Mouse (Mus musculus) thymus, postnatal 36 days (tissue): ENCODE results near the gene Nosip.
"Not testable (repeated sequence)": the region's sequence is repeated elsewhere in the genome, so short reads cannot be mapped to it uniquely, and the experiment has no call there.

ENCODE experiments used
- DNase-seq, 2 experiments: peaks; one replicate each; pipeline ENCODE4 v3.0.0; 2022; ENCODE audit warnings: mixed read lengths in 2 of 2

Nosip gene

GRCm38 (mm10) chr7:45062239-45062835 is at the start of gene Nosip, which contains the start of gene Prrg2:
Gene Nosip, plus strand, starts transcription at chr7:45062429.
Gene Prrg2, minus strand, starts transcription at chr7:45062677.
- peak; percentile 93 to 94 for DNase-seq

DNA sequence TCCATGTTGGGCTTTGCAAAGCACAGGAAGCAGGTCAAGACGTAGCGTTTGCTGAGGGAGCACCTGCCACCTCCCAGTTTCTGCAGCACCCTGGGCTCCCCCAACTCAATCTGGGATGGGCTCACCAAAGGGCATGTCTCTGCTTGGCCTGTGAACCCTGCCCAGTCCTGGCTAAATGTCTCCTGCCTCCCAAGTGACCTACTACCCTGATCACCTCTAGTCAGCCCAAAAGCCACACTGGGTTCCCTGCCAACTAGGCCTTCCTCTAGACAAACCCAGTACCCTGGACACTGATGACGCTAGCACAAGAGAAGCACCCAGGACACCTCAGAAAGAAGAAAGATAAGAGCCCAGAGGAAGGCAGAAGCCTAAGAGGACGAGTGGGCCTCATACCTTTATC is 49.4 kb upstream of the Nosip start:
- no peak for DNase-seq

- DNase-seq = no peak
These were observed 48.7 kb upstream of the Nosip start for GRCm38 (mm10) chr7:45013366-45014095.

GRCm38 (mm10) chr7:45014096-45014451 is 48.2 kb upstream of the Nosip start:
- no peak for DNase-seq

DNA sequence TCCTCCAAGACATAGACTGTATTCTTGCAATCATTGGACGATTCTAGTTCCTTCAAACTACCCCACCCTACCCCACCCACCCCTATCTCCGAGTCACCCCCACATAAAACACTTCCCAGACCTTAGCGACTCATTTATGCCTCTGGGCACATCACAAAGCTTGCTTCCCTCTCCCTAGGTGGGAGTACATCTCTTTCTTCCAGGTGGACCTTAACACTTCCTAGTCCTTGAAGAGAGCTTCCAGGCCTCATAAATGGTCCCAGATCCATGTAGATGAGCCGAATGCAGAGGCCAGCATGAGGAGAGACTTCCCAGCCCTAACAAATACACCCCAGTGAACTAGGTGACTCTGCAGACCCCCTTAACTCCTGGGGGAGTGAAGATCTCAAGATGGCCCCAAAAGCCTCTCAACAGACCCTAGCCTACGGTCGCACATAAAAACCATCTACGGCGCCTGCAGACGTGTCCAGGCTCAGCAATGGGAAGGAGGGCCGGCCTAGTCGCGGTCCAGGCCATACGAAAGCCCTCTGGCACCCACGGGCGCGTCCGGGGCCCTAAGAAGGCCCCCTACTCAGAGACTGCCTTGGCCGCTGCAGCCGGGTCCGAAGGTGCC is 46.8 kb upstream of the Nosip start:
- no peak for DNase-seq

- peak; percentile 98 to 100 for DNase-seq
These were observed 46.1 kb upstream of the Nosip start, which contains the start of gene Scaf1 for GRCm38 (mm10) chr7:45015957-45016612. Gene Scaf1, minus strand, starts transcription at chr7:45016363.

DNA sequence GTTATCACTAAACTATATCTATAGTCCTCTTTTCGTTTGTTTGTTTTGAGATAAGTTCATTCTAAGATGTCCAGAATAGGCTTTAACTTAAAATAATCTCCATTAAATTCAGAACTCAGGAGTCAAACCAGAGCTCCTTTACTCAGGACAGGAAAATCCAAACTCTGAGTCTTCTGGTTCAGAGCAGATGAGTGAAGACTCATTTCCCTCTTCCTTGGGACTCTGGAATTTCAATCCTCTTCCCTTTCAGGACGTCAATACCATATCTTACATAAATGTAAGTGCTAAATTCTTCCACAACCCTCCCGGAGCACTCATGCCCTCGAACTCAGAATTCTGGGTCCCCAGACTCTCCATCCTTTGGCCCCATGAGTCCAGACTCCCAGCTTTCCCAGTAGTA is 45.5 kb upstream of the Nosip start:
- no peak for DNase-seq

- DNase-seq = peak; percentile 76 to 84
These were observed 44.8 kb upstream of the Nosip start, which contains the start of gene Rras for GRCm38 (mm10) chr7:45017242-45018061. Gene Rras, plus strand, starts transcription at chr7:45017961.

GRCm38 (mm10) chr7:45019031-45019571 is 43.1 kb upstream of the Nosip start:
- no peak for DNase-seq

DNA sequence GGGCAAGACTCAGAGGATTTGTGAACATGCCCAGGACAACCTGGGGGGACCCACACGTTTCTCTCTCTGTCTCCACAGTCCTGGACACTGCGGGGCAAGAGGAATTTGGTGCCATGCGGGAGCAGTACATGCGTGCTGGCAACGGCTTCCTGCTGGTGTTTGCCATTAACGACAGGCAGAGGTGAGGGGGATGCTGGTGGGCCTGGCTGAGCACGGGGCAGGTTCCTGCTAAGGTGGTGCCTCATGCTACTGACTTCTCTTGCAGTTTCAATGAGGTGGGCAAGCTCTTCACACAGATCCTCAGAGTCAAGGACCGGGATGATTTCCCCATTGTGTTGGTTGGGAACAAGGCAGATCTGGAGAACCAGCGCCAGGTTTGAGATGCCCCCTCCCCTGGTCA is 42.0 kb upstream of the Nosip start:
- DNase-seq = no peak

DNA sequence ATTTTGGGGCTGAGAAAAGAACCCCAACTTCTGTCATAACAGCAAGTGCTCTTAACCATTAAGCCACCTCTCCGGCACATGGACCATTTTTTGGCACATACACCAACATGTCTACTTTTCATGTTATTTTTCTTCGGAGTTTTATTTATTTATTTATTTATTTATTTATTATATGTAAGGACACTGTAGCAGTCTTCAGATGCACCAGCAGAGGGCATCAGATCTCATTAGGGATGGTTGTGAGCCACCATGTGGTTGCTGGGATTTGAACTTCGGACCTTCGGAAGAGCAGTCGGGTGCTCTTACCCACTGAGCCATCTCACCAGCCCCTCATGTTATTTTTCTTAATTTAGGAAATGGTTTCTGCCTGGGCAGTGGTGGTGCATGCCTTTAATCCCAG is 38.5 kb upstream of the Nosip start:
- DNase-seq = not testable (repeated sequence)

- DNase-seq = no peak
These were observed 37.7 kb upstream of the Nosip start for GRCm38 (mm10) chr7:45024281-45025248.

DNA sequence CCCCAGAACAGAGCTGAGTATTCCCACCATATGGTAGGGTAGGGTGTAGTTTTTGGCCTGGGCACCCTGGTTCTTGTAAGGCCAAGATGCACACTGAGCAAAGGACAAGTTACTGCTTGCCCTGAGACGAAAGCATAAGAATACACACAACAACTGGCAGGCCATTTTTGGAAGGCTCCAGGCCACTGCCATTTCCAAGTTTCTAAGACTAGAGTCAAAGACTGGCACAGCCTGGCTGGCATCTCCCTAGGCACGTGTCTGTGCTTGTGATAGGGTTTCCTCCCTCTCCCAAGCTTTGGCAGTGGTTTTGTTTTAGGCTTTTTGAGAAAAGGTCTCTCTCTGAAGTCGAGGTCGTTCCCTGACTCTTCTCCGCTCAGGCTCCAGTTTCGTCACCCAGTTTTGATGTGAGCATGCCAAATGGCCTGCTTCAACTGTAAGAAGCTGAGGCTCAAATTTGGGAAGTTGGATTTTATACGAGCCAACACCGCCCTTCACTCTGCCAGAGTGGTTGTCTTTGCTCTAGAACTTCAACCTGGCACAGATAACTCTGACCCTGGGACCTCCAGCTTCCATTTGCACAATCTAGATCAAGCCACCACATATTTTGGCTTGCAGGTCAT is 36.5 kb upstream of the Nosip start:
- no peak for DNase-seq

- no peak for DNase-seq
These were observed 36.0 kb upstream of the Nosip start for GRCm38 (mm10) chr7:45026256-45026655.

GRCm38 (mm10) chr7:45027761-45028160 is 34.5 kb upstream of the Nosip start:
- no peak for DNase-seq

GRCm38 (mm10) chr7:45028351-45028750 is 33.9 kb upstream of the Nosip start:
- no peak for DNase-seq

GRCm38 (mm10) chr7:45029995-45030394 is 32.2 kb upstream of the Nosip start:
- no peak for DNase-seq

GRCm38 (mm10) chr7:45030857-45031256 is 31.4 kb upstream of the Nosip start:
- DNase-seq = no peak

DNA sequence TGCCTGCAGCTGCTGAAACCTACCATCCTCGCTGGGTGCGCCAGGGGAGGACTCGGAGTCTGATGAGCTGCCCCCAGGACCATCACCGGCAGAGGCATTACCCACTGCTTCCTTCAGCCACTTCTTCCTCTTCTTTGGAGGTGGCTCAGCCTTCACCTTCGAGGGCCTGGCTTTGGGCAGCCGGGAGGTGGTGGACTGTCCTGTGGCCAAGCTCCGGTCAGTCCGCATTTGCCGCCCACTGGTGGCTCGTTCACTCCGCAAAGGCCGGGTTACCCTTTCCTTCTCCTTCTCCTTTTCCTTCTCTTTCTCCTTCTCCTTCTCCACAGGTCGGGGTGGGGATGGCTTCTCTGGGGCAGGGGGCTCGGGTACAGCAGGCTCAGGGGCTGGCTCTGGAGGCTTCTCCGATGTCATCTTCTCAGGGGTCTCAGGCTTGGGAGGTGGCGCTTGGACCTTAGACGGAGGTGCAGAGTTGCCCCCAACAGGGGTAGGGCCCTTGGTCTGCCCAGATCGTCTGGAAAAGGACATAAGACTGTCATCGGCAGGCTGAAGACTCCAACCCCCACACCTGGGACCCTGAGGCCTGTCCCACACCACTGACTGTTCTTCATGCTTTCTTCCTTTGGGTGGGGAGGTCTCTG is 28.4 kb upstream of the Nosip start:
- no peak for DNase-seq

GRCm38 (mm10) chr7:45035631-45036030 is 26.6 kb upstream of the Nosip start:
- DNase-seq = no peak
